Mouse (Mus musculus) spleen, postnatal 10 days (tissue): ENCODE results near the gene Col1a1.

Experiments
- DNase-seq, 2 experiments: peaks; one replicate each; pipeline ENCODE4 v3.0.0; 2021 to 2022; ENCODE audit warnings: low spot score in 2 of 2

Gene Col1a1

GRCm38 (mm10) chr11:94996984-94997383 is 61.0 kb downstream of the Col1a1 start:
- DNase-seq: peak in 1 of 2 experiments; percentile 47

GRCm38 (mm10) chr11:94997596-94997995 is 61.6 kb downstream of the Col1a1 start:
- peak in 1 of 2 experiments; percentile 71 for DNase-seq

GRCm38 (mm10) chr11:94998041-94998531 is 62.1 kb downstream of the Col1a1 start:
- DNase-seq: peak; percentile 67 to 68

GRCm38 (mm10) chr11:95000128-95000527 is 64.1 kb downstream of the Col1a1 start:
- DNase-seq: peak; percentile 38 to 47

GRCm38 (mm10) chr11:95000548-95000947 is 64.5 kb downstream of the Col1a1 start:
- peak in 1 of 2 experiments; percentile 59 for DNase-seq

- DNase-seq: peak; percentile 74 to 84
Measured at GRCm38 (mm10) chr11:95001058-95001457, 65.0 kb downstream of the Col1a1 start.

- no peak for DNase-seq
Measured at GRCm38 (mm10) chr11:95001584-95002347, 65.7 kb downstream of the Col1a1 start.
